Mouse (Mus musculus) kidney, postnatal 25 days (tissue): ENCODE results near the gene Lonrf2.

ENCODE experiments used
- DNase-seq, 2 experiments: peaks; one replicate each; pipeline ENCODE4 v3.0.0; 2021; ENCODE audit warnings: mixed read lengths in 2 of 2

Gene Lonrf2

DNA sequence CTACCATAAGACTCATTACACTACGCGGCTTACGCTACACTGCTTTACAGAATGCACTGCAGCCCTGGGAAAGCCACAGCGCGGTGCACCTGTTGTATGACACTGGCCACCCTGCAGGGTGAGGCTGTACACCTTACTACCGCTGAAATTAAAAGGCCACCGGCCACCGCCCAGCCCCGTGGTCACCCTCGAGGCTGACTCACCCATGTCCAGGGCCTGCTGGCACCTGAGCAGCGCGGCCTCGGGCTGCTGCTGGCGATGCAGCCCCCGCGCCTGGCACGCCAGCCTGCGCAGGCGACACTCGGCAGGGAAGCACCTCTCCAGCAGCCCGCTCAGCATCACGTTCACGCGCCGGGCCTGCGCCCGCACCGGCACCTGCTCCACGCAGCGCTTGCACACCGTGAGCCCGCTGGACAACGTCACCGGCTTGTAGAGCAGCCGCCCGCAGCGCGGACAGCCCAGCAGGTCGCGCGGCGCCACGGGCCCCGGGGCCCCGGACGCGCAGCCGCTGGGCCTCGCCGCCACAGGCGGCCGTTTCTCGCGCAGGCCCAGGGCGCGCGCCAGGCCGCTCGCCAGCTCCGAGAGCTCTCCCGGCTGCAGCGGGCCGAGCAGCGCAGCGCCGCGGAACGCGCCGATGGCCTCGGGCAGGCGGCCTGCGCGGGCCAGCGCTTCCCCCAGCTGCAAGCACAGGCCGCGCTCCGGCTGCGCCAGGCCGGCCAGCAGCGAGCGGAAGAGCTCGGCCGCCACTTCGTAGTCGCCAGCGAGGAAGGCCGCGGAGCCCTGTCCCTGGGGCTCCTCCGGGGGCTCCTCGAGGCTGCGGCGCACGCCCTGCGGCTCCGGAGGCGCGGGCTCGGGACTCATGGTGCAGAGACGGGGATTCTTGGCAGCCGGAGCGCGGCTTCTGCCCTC, 689 bp downstream of the Lonrf2 start:
- DNase-seq = no peak

DNA sequence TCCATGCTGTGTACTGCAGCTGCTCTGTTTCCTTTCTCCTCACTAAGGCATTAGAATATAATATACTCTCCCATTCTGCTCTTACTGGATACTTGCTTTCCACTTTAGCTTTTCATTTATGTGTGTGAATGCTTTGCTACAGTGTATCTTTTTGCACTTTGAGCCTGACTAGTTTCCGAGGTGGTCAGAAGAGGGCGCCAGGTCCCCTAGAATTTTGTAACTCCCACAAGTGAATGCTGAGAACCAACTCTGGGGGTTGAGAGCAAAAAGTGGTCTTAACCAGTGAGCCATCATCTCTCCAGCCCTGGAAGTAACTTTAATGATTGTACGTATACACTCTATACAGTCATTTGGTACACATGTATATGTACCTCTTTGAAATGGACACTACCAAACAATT, 1.6 kb downstream of the Lonrf2 start:
- peak in 1 of 2 experiments; percentile 6 for DNase-seq

DNA sequence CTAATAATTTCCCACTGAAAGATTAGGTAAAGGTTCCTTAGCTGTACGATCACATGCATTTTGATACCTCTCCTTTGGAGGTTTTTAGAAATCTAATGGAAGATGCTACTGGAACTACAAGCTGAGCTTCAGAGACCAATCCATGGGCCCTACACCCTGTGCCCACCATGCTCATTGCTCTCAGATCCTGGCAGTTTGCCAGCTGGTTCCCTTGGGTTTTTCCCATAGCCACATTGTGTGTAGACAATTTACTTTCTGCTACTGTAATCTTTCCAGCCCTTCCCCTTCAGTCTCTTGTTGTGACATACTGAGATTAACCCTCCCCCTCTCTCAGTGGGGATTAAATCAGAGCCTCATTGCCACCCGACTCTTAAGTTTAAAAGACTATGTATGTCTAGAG, 11.6 kb downstream of the Lonrf2 start:
- no peak for DNase-seq

DNA sequence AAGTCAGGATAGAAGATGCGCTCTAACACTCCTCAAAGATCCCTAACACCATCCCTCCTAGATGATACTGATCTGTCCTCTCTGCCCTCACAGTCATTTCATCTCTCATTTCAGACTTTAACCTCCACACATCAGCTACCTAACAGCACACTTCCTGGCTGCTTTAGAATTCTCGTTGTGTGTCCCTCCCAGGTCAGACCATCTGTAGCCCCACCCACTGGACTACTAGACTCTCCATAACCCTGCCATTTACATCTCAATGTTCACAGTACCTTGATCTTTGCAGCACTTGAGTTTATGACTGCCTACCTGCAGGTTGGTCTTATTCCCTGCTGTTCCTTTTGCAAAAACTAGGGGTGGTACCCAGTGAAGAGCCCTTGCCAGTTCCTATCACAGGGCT, 12.7 kb downstream of the Lonrf2 start:
- DNase-seq = no peak

DNA sequence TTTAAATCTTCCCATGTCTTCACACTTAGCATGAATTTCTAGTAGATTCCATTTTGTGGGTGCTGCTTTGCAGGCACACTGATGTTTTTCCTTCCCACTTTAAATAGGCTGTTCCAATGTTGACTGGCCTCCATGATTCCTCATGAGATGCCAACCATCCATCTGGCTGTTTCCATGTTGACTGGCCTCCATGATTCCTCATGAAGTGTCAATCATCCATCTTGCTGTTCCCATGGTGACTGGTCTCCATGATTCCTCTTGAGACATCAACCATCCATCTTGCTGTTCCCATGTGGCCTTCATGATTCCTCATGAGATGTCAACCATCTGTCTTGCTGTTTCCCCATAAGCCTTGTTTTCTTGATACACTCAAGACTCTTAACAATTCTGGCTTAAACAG, 16.8 kb downstream of the Lonrf2 start:
- no peak for DNase-seq

DNA sequence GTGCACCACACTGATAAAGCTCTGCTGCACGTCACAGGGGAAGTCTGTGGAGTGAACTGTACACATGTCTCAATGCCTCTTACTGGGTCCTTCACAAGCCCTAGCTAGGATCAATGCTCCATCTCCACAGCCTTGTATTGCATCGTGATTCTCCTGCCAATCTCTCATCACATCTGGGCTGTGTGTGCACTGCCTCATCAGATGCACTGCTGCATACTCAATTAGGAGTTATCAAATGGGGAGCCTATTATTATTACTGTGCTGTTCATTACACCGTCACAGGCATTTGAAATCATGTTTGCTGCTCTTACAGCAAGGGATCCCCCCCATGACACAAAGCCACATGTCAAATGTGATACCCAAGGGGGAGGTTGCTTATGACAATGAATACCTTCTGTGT, 18.8 kb downstream of the Lonrf2 start:
- no peak for DNase-seq

DNA sequence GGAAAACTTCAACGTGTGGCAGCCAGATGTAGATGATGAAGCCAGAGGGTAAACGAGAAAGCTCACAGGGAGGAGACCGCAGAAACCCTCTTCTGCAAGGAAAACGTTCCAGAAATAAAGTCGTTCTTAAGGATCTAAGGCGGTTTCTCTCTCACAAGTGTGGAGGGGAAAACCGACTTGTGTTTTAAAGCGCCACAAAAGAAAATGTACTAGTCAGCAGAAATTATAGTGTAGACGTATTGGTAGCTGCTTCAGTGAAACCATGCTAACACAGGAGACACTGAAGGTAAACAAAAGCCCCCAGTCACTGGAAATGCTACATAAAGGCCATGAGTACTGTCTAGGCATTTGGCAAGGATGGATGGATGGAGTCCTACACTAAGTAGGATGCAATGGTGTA, 19.2 kb downstream of the Lonrf2 start:
- no peak for DNase-seq

DNA sequence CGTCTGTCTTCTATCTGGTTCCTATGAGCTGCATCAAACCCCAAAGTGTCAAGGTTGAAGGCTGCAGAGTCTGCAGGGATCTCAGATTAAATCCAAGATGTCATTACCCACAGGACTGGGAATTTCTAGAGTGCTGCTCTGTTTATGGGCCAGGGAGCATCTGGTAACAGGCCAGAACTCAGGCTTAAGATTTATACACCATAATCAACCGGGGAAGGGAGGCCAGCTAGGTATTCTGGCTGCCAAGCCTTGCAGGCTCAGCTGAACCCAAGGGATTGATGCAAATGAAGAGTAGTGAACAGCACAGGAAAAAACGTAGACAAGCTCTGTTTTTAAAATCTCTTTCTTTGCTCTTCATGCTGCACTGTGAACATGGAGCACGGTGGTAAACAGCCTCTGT, 20.2 kb downstream of the Lonrf2 start:
- DNase-seq = no peak

DNA sequence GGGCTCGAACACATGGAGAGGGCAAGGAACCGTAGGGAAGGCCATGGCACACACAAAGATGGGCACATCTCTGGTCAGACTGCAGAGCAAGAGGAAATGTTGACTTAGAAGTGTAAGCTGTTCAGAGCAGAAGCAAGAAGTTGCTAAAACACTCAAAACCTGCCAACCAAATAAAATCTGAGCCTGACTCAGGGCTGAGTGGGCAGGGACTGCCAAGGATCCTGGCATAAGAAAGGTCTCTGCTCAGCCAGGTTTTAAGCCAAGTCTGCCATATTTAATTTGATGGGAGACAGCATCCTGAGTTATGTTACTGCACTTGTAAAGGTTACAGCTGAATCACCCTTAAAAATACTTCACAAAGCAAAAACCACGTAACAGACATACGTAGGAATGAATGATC, 29.4 kb downstream of the Lonrf2 start:
- DNase-seq = no peak

DNA sequence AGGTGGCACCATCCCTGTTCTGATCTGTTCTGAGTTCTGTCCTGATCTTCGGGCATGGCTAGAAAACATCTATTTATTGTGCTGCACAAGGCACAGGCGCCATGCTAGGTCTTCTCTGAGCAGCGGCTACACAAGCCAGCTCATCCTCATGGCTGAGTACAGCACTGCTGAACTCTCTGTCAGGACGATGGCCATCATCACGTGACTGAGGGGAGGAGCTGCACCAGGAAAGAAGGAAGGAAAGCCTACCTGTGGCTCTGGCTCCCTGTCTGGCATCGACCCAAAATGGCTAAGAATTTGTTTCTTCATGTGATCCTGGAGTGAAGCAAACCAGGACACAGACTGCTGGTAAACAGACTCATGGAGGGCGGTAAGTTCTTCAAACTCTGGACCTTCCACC, 36.1 kb downstream of the Lonrf2 start:
- DNase-seq = no peak

DNA sequence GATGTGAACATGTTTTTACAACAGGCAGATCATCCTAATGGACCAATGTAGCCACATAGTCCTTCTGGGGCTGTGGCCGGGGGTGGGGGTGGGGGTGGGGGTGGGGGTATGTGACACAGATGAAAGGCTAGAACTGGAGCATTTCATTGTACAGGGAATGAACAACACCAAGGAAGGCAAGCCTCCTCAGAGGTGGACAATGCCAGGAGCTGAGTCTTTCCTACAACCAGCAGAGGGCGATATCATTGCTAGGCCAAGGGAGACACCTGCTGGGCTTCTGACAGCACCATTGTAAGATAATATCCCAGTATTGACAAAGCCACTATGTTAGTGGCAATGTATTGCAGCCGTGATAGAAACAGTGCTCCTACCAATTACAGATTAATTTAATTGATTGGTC, 37.2 kb downstream of the Lonrf2 start:
- peak in 1 of 2 experiments; percentile 22 for DNase-seq

DNA sequence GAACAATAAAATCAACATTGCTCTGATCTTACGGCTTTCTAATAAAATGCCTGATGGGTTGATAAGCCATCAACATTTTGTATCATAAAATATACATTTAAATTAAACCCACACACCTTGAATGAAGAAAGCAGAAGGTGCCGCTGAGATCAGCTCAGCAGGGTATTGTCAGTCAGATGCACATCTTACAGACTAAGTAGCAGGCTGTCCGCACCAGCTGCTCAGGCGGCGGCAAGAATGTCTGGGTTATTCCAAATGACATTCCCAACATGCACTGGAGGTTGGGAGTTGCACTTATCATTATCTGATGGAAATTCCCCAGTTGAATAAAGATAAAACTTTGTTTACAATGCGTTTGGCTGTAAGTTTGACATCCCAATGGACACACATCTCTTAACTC, 39.6 kb downstream of the Lonrf2 start:
- DNase-seq = peak in 1 of 2 experiments; percentile 4

DNA sequence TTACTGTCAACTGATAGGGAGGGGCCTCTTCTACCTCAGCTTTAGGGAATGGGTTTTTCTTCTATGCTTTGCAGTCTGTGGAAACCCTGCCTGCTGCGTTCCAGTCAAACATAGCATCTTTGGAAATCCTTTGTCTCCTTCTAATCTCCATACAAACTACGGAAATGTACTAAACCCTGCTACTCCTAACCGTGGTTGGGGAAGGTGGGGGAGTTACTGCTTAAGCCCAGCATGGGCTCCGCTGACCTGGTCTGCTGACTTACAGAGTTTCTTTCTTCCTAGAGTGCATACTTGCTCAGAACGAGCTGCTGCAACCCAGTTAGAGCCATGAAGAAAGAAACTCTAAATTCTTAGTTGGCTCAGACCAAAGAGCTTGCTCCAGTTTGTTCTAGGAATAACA, 41.0 kb downstream of the Lonrf2 start:
- no peak for DNase-seq

DNA sequence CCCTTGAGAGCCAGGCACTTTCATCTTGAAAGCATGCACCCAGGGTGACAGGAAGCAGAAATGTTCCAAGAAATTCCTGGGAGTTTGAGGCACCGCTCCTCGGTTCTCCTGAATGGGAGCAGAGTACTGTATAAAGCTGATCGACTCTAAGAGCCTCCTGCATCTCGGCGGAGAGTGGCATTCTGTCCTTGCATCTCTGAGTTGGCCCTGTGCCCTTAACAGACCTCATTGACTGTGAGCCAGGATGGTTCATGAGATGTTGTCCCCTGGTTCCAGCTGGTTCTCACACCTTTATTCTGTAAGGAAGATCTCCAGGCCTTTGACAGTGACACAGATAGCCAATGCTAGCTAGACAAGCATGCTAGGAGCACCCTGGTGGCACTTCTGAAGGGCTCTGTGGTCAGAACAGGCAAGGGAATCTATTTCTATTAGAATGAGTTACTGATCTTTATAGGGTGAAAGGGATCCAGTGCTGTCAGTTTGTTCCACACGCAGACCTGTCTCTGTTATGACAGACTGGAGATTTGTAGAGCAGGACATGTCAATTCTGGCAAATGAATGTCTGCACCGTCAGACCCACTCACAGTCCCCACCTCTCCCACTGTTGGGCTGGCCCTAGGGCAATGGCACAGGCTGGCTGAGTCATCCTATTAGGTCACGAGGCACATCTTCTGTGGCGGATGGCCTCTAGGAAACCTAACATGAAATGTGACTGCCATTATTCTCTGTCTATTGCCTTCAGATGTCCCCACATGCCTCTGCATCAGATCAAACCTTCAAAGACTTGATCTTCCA, 45.3 kb downstream of the Lonrf2 start:
- no peak for DNase-seq

DNA sequence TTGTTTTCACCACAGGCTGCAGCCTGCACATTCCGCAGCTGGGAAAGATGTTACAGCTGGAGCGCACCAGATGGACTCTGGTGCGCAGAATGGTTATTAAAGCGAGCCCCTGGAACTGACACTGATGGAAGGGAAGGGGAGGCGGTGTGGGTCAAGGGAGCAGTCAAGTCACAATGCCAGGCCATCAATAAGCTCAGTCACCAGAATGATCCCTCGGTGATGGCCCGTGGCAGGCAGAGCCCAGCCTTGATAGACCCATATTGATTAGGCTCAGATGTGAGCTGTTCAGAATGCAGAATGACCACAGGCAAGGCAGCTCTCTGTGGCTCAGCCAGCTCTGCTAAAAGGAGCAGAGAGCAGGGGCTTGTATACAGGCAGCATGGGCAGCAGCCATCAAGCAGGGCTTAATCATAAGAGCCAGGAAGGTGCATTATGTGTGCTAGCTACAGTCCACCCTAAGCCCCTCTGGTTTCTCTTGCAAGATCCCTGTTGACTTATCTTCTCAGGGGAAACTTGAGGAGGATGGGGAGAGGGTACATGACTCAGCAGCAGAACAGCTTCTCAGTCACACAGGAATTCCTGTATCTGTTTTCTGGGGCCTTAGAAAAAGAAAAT, 46.4 kb downstream of the Lonrf2 start:
- no peak for DNase-seq

DNA sequence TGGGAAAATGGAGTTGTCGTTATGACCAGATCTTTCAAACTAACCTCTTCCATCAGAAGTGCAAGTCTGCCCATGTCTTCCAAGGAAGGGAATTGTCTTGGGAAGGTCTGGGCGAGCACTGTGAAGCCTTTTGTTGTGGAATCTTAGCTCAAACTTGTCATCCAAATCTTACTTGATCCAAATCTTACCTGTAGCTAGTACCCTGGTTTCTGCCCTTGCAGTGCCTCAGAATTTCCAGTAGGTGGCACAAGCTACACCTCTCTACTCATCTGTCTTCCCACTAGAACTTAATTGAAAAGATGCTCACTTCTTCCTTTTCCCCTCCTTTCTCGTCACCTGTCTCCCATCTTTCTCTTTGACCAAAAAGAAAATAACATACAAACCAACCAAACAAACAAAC, 47.6 kb downstream of the Lonrf2 start:
- peak in 1 of 2 experiments; percentile 5 for DNase-seq

DNA sequence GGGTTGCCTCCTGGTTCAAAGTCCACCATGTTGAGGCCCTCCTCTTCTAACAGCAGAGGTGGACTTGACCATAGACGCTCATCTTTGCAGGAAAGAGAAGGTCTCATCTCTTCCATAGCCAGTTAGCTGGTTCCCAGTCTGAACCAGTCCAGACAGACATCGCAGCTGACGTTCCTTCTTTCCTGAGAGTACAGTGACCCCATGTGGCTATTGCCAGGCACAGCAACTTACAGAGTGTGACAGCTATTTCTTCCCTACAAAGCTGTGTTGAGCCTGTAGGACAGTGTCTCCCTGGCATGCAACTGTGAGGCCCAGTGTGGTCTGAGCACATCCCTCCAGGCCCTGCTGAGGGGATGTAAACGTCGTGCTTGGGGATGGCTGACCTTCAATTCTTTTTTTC, 49.1 kb downstream of the Lonrf2 start:
- peak; percentile 43 to 50 for DNase-seq

DNA sequence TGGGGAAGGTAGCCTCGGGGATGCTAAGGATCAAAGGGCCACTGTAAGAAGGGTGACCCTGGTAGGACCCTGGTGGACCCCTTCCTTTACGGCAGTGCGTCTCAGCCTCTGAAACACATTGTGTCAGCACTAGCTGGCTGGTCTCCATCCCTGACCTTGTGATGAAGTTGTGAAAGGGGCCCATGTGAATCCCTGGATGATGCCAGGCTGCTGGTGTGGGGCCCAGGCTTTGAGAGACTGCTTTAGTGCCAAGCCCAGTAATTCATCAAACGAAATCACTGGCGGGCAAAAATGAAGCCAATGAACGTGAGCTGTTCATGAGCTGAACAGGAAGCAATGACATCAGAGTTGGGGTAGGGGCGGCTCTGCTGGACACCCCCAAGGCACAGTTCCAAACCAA, 50.2 kb downstream of the Lonrf2 start:
- no peak for DNase-seq

DNA sequence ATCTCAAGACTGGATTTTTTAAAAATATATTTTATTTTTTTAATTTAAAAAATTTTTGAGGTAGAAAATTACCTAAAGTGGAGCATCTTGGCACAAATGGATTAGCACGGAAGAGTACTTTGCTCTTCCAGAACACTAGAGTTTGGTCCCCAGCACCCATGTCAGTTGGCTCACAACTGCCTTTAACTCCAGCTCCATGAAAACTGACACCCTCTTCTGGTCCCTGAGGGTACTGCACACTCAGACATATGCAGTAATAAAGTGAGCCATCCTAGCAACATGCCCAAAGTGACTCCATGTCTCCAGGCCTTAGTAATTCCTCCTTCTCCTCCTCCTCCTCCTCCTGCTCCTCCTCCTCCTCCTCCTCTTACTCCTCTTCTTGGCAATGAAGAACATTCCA, 58.2 kb downstream of the Lonrf2 start:
- no peak for DNase-seq

DNA sequence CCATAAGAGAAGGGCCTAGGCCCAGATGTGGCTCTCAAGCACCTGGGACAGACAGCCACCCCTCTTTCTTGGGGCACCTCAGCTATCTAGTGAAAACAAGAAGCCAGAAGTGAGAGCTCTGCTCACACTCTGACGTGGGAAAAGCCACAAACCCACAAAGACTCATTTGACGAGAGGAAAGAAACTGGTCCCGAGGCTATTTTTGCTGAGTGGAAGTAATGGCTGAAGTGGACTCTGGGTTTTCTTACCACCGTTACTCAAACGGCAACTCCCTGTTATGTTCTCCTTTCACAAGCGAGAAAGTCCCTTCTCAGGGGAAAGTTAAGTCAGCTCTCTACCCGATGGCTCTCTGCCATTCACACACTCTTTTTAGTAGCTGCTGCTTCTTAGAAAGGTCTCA, 59.0 kb downstream of the Lonrf2 start:
- peak in 1 of 2 experiments; percentile 16 for DNase-seq

DNA sequence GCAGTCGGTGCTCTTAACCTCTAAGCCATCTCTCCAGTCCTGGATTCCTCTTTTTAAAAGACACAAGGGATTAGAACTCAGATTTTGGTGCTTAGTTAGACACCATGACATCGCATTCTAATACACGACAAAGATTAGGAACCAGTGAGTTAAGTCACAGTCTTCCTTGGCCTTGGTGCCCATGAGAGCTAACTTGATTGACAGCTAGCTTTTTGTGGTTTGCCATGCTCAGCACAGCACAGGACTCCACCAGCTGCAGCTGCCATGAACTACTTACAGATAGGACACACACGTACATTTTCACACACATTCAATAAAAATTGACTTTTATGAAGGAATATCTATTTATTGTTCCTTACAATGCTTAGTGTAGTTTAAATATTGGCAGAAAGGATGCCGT, 60.8 kb downstream of the Lonrf2 start:
- DNase-seq = no peak

DNA sequence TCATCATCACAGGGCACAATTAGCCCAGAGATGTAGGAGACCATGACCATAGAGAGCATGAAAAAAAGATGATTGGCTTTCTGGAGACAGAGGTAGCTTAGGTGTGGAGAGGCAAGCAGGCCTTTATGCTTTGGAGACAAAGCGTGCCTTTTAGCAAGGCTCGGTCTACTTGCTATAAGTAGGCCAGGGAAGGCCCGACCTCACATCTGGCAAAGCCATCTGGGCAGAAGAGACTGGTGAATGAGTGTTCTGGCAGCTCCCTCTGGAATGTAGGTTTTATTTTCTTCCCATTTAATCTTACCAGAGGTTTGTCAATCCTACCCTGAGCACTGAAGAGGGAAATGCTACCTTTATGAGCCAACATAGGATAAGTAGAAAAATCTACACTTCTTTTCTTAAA, 65.8 kb downstream of the Lonrf2 start:
- DNase-seq = no peak

DNA sequence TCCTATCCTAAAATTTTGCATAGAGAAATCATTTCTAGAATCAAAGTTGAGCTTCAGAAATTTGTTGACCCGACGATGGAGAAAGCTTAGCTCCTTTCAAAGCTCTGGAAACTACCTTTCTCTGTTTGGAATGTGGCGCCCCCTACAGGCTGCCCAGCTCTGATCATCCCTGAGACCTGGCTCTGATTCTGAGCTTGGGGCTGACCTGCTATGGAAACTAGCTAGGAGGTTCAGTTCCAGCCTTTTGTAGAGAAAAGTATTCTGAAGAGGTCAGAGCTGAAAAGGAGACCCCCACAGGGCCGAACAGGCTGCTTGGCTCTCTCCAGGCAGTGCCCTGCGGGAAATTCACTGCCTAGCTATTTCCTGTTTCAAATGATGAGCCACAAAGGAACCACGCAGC, 66.6 kb downstream of the Lonrf2 start:
- peak; percentile 42 to 65 for DNase-seq

DNA sequence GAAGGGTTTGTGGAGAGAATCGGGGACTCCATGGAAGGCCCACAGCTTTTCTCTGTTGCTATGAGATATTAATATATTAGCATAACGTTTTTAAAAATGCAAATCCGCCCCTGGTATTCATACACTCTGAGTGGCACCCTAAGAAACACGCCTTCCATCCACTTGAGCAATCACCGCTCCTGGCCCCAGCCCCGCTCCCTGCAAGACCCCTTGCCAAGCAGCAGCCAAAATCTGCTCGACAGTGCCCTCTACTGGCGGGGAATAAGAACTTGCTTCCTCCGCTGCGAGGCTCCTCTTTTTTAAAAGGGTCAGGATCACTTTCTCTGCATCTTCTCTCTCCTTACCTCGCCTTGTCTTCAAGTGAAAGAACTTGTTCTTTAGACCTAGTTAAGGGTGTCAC, 68.7 kb downstream of the Lonrf2 start:
- DNase-seq = peak; percentile 59 to 67
